Mouse (Mus musculus): ENCODE measurements around the gene N4bp1. TPM values are rescaled to one million over a fixed set of nuclear protein-coding genes. Genes with fewer than 3 reads are reported as not detected.

N4bp1 gene
- polyA plus RNA-seq, 1 experiment from 2014 or later = 11.3 TPM

- Histone ChIP-seq H3K36me3 (ENCODE audit: control insufficient read depth, insufficient read depth, low read length) (no peaks in the 10 kb centered on the region), H3K4me3 (ENCODE audit: low read depth, low read length) (no peak overlapping the region), H3K27ac (ENCODE audit: low read depth, low read length) (no peak overlapping the region), H3K9me3 (ENCODE audit: control insufficient read depth, low read length) (no peaks in the 10 kb centered on the region), H3K9ac (ENCODE audit: low read length) (no peak overlapping the region), H3K4me2 (ENCODE audit: low read depth, low read length, severe bottlenecking) (no peak overlapping the region), H3K4me1 (replicated peaks; ENCODE audit: control insufficient read depth, insufficient read depth, low read length) (no peaks in the 10 kb centered on the region), H3K27me3 (ENCODE audit: control insufficient read depth, insufficient read depth, low read length) (no peaks in the 10 kb centered on the region)
- ATAC-seq (replicated peaks; ENCODE audit: low FRiP score) = no peak
- WGBS = 74% methylated on average over 6 of the region's 6 CpGs
- no peak for DNase-seq (ENCODE audit: low spot score)
Measured at GRCm38 (mm10) chr8:86791542-86791941, 93.5 kb downstream of the N4bp1 start.

- H3K4me2 ChIP-seq (ENCODE audit: low read depth, low read length, severe bottlenecking) = no peak overlapping the region
- DNase-seq (ENCODE audit: low spot score) (no peak), ATAC-seq (replicated peaks; ENCODE audit: low FRiP score) (no peak)
- no peak overlapping the region for H3K4me3 ChIP-seq (ENCODE audit: low read depth, low read length)
- WGBS = 83% methylated on average over 1 of the region's 1 CpGs
- H3K27me3 ChIP-seq (ENCODE audit: control insufficient read depth, insufficient read depth, low read length) = no peaks in the 10 kb centered on the region
- no peaks in the 10 kb centered on the region for H3K9me3 ChIP-seq (ENCODE audit: control insufficient read depth, low read length)
- no peak overlapping the region for H3K9ac ChIP-seq (ENCODE audit: low read length)
- no peaks in the 10 kb centered on the region for H3K36me3 ChIP-seq (ENCODE audit: control insufficient read depth, insufficient read depth, low read length)
- no peaks in the 10 kb centered on the region for H3K4me1 ChIP-seq (replicated peaks; ENCODE audit: control insufficient read depth, insufficient read depth, low read length)
- no peak overlapping the region for H3K27ac ChIP-seq (ENCODE audit: low read depth, low read length)
Measured at GRCm38 (mm10) chr8:86789576-86789975, 95.5 kb downstream of the N4bp1 start.

GRCm38 (mm10) chr8:86787891-86788420 is 97.1 kb downstream of the N4bp1 start:
- 88% methylated on average over 12 of the region's 12 CpGs for WGBS
- Histone ChIP-seq H3K27me3 (ENCODE audit: control insufficient read depth, insufficient read depth, low read length) (no peaks in the 10 kb centered on the region), H3K36me3 (ENCODE audit: control insufficient read depth, insufficient read depth, low read length) (no peaks in the 10 kb centered on the region), H3K9ac (ENCODE audit: low read length) (no peak overlapping the region), H3K4me1 (replicated peaks; ENCODE audit: control insufficient read depth, insufficient read depth, low read length) (no peaks in the 10 kb centered on the region), H3K4me2 (ENCODE audit: low read depth, low read length, severe bottlenecking) (no peak overlapping the region), H3K4me3 (ENCODE audit: low read depth, low read length) (no peak overlapping the region), H3K9me3 (ENCODE audit: control insufficient read depth, low read length) (no peaks in the 10 kb centered on the region), H3K27ac (ENCODE audit: low read depth, low read length) (no peak overlapping the region)
- DNase-seq (ENCODE audit: low spot score) (no peak), ATAC-seq (replicated peaks; ENCODE audit: low FRiP score) (no peak)

- ATAC-seq (replicated peaks; ENCODE audit: low FRiP score) = no peak
- Histone ChIP-seq H3K9ac (ENCODE audit: low read length) (no peak overlapping the region), H3K36me3 (ENCODE audit: control insufficient read depth, insufficient read depth, low read length) (no peaks in the 10 kb centered on the region), H3K27ac (ENCODE audit: low read depth, low read length) (no peak overlapping the region), H3K27me3 (ENCODE audit: control insufficient read depth, insufficient read depth, low read length) (no peaks in the 10 kb centered on the region), H3K4me2 (ENCODE audit: low read depth, low read length, severe bottlenecking) (no peak overlapping the region), H3K4me3 (ENCODE audit: low read depth, low read length) (no peak overlapping the region), H3K9me3 (ENCODE audit: control insufficient read depth, low read length) (no peaks in the 10 kb centered on the region), H3K4me1 (replicated peaks; ENCODE audit: control insufficient read depth, insufficient read depth, low read length) (no peaks in the 10 kb centered on the region)
- no peak for DNase-seq (ENCODE audit: low spot score)
- WGBS = 62% methylated on average over 5 of the region's 5 CpGs
Measured at GRCm38 (mm10) chr8:86786498-86786897, 98.6 kb downstream of the N4bp1 start.

- ATAC-seq (replicated peaks; ENCODE audit: low FRiP score) (no peak), DNase-seq (ENCODE audit: low spot score) (no peak)
- no peaks in the 10 kb centered on the region for H3K4me1 ChIP-seq (replicated peaks; ENCODE audit: control insufficient read depth, insufficient read depth, low read length)
- no peaks in the 10 kb centered on the region for H3K36me3 ChIP-seq (ENCODE audit: control insufficient read depth, insufficient read depth, low read length)
- H3K27me3 ChIP-seq (ENCODE audit: control insufficient read depth, insufficient read depth, low read length) = no peaks in the 10 kb centered on the region
- H3K4me3 ChIP-seq (ENCODE audit: low read depth, low read length) = no peak overlapping the region
- 87% methylated on average over 8 of the region's 8 CpGs for whole genome bisulfite sequencing
- H3K27ac ChIP-seq (ENCODE audit: low read depth, low read length) = no peak overlapping the region
- H3K9me3 ChIP-seq (ENCODE audit: control insufficient read depth, low read length) = no peaks in the 10 kb centered on the region
- H3K9ac ChIP-seq (ENCODE audit: low read length) = no peak overlapping the region
- H3K4me2 ChIP-seq (ENCODE audit: low read depth, low read length, severe bottlenecking) = no peak overlapping the region
Measured at GRCm38 (mm10) chr8:86781094-86781493, 104.0 kb downstream of the N4bp1 start.

- Histone ChIP-seq H3K36me3 (ENCODE audit: control insufficient read depth, insufficient read depth, low read length) (no peaks in the 10 kb centered on the region), H3K4me2 (ENCODE audit: low read depth, low read length, severe bottlenecking) (no peak overlapping the region), H3K9ac (ENCODE audit: low read length) (no peak overlapping the region), H3K27ac (ENCODE audit: low read depth, low read length) (no peak overlapping the region), H3K4me1 (replicated peaks; ENCODE audit: control insufficient read depth, insufficient read depth, low read length) (no peaks in the 10 kb centered on the region), H3K27me3 (ENCODE audit: control insufficient read depth, insufficient read depth, low read length) (no peaks in the 10 kb centered on the region), H3K4me3 (ENCODE audit: low read depth, low read length) (no peak overlapping the region), H3K9me3 (ENCODE audit: control insufficient read depth, low read length) (no peaks in the 10 kb centered on the region)
- DNase-seq (ENCODE audit: low spot score) = no peak
- ATAC-seq (replicated peaks; ENCODE audit: low FRiP score) = no peak
- whole genome bisulfite sequencing = 88% methylated on average over 8 of the region's 8 CpGs
Measured at GRCm38 (mm10) chr8:86779207-86779606, 105.9 kb downstream of the N4bp1 start.

- ATAC-seq (replicated peaks; ENCODE audit: low FRiP score) (no peak), DNase-seq (ENCODE audit: low spot score) (no peak)
- no peaks in the 10 kb centered on the region for H3K27me3 ChIP-seq (ENCODE audit: control insufficient read depth, insufficient read depth, low read length)
- H3K4me1 ChIP-seq (replicated peaks; ENCODE audit: control insufficient read depth, insufficient read depth, low read length) = no peaks in the 10 kb centered on the region
- H3K9me3 ChIP-seq (ENCODE audit: control insufficient read depth, low read length) = no peaks in the 10 kb centered on the region
- H3K4me2 ChIP-seq (ENCODE audit: low read depth, low read length, severe bottlenecking) = no peak overlapping the region
- H3K4me3 ChIP-seq (ENCODE audit: low read depth, low read length) = no peak overlapping the region
- H3K36me3 ChIP-seq (ENCODE audit: control insufficient read depth, insufficient read depth, low read length) = no peaks in the 10 kb centered on the region
- no peak overlapping the region for H3K9ac ChIP-seq (ENCODE audit: low read length)
- 83% methylated on average over 1 of the region's 1 CpGs for WGBS
- H3K27ac ChIP-seq (ENCODE audit: low read depth, low read length) = no peak overlapping the region
Measured at GRCm38 (mm10) chr8:86769945-86770715, 114.9 kb downstream of the N4bp1 start.

- Histone ChIP-seq H3K4me2 (ENCODE audit: low read depth, low read length, severe bottlenecking) (no peak overlapping the region), H3K9me3 (ENCODE audit: control insufficient read depth, low read length) (no peaks in the 10 kb centered on the region), H3K4me1 (replicated peaks; ENCODE audit: control insufficient read depth, insufficient read depth, low read length) (no peaks in the 10 kb centered on the region), H3K36me3 (ENCODE audit: control insufficient read depth, insufficient read depth, low read length) (no peaks in the 10 kb centered on the region), H3K9ac (ENCODE audit: low read length) (no peak overlapping the region), H3K27ac (ENCODE audit: low read depth, low read length) (no peak overlapping the region), H3K27me3 (ENCODE audit: control insufficient read depth, insufficient read depth, low read length) (no peaks in the 10 kb centered on the region), H3K4me3 (ENCODE audit: low read depth, low read length) (no peak overlapping the region)
- DNase-seq (ENCODE audit: low spot score) (no peak), ATAC-seq (replicated peaks; ENCODE audit: low FRiP score) (no peak)
- 85% methylated on average over 5 of the region's 5 CpGs for WGBS
Measured at GRCm38 (mm10) chr8:86768499-86768898, 116.6 kb downstream of the N4bp1 start.

Measured in forebrain, embryonic 11.5 days (tissue).